Mouse (Mus musculus) G1E (cell line): ENCODE measurements at regions not wholly inside any gene's neighbourhood (a gene's known extent, or its start where the extent isn't known, plus 50 kb on each side); places are given as distances from the start of the nearest gene placed in this dataset.

Experiments
- ATAC-seq: 2 replicates; pipeline ENCODE4 v1.8.0; 2016; ENCODE audit warnings: mild to moderate bottlenecking; ENCODE audit not compliant: insufficient number of reproducible peaks, poor library complexity, low FRiP score, severe bottlenecking; ENCODE audit errors: extremely low read depth
- DNase-seq: peaks from one replicate; pipeline ENCODE4 v3.0.0; 2012; ENCODE audit warnings: low spot score
- H3K27me3 ChIP-seq: 2 replicates; pipeline ENCODE4 v1.6.1; 2012; ENCODE audit warnings: mild to moderate bottlenecking, low read length, inconsistent platforms; ENCODE audit not compliant: insufficient read depth
- H3K36me3 ChIP-seq: replicated peaks from 2 replicates; pipeline ENCODE3; 2012; ENCODE audit warnings: mild to moderate bottlenecking, inconsistent platforms
- H3K4me1 ChIP-seq: 2 replicates; pipeline ENCODE4 v1.6.1; 2012; ENCODE audit warnings: low read depth, low read length, inconsistent platforms, mixed read lengths; ENCODE audit not compliant: insufficient read depth
- H3K4me3 ChIP-seq: 2 replicates; pipeline ENCODE4 v1.5.1; 2012; ENCODE audit warnings: low read depth, mild to moderate bottlenecking, inconsistent platforms, low read length, moderate library complexity, mixed read lengths
- H3K9me3 ChIP-seq: replicated peaks from 2 replicates; pipeline ENCODE4 v1.6.1; 2012; ENCODE audit warnings: inconsistent platforms
- CTCF ChIP-seq: IDR thresholded peaks from 2 replicates; pipeline ENCODE4 v1.5.1; 2012; ENCODE audit warnings: low read depth, low read length, inconsistent platforms, mixed read lengths
- GATA1 ChIP-seq: IDR thresholded peaks from 2 replicates; pipeline ENCODE4 v1.6.1; 2012; ENCODE audit warnings: borderline replicate concordance, low read length, inconsistent platforms, mixed read lengths
- GATA2 ChIP-seq: IDR thresholded peaks from 2 replicates; pipeline ENCODE4 v1.6.1; 2012; ENCODE audit warnings: low read depth, low read length, inconsistent platforms, borderline replicate concordance
- POLR2AphosphoS5 ChIP-seq: IDR thresholded peaks from 2 replicates; pipeline ENCODE4 v1.6.1; 2012; ENCODE audit warnings: low read depth, low read length, inconsistent platforms; ENCODE audit not compliant: insufficient replicate concordance
- TAL1 ChIP-seq: conservative IDR thresholded peaks from 2 replicates; pipeline ENCODE4 v1.6.1; 2012; ENCODE audit warnings: low read depth, low read length, inconsistent platforms, mixed read lengths

- ATAC-seq = no peak
These were observed 79.6 kb upstream of the Foxn3 start for GRCm38 (mm10) chr12:99643016-99643415.

GRCm38 (mm10) chr12:99642131-99642895 lies 78.9 kb upstream of the Foxn3 start:
- TF ChIP-seq GATA2 (no peak), TAL1 (no peak), CTCF (no peak), GATA1 (no peak), POLR2AphosphoS5 (no peak)
- Histone ChIP-seq H3K4me1 (0 out of 2 replicates have a peak, but pooled peaks cover 7% of the 10 kb centered on the region), H3K27me3 (no peaks in the 10 kb centered on the region), H3K36me3 (no peaks in the 10 kb centered on the region), H3K4me3 (no peak overlapping the region), H3K9me3 (peaks cover 53% of the 10 kb centered on the region)
- DNase-seq (no peak), ATAC-seq (no peak)

More at GRCm38 (mm10) chr12:99643016-99643415, 79.6 kb upstream of the Foxn3 start:
- DNase-seq = no peak
- Histone ChIP-seq H3K27me3 (no peaks in the 10 kb centered on the region), H3K36me3 (no peaks in the 10 kb centered on the region), H3K4me3 (no peak overlapping the region), H3K9me3 (peaks cover 48% of the 10 kb centered on the region), H3K4me1 (0 out of 2 replicates have a peak, but pooled peaks cover 8% of the 10 kb centered on the region)
- TF ChIP-seq POLR2AphosphoS5 (no peak), TAL1 (no peak), CTCF (no peak), GATA1 (no peak), GATA2 (no peak)

- no peaks in the 10 kb centered on the region for H3K36me3 ChIP-seq
- no peaks in the 10 kb centered on the region for H3K4me1 ChIP-seq
- peaks cover 46% of the 10 kb centered on the region for H3K9me3 ChIP-seq
- TF ChIP-seq CTCF (no peak), GATA1 (no peak)
- H3K4me3 ChIP-seq = no peak overlapping the region
- no peaks in the 10 kb centered on the region for H3K27me3 ChIP-seq
- DNase-seq (no peak), ATAC-seq (no peak)
These were observed 77.9 kb upstream of the Foxn3 start for GRCm38 (mm10) chr12:99641278-99641677.

- Histone ChIP-seq H3K27me3 (no peaks in the 10 kb centered on the region), H3K9me3 (peaks cover 39% of the 10 kb centered on the region), H3K4me1 (no peaks in the 10 kb centered on the region), H3K36me3 (no peaks in the 10 kb centered on the region), H3K4me3 (no peak overlapping the region)
- no peak for DNase-seq
- TF ChIP-seq GATA1 (no peak), CTCF (no peak), GATA2 (no peak), TAL1 (no peak), POLR2AphosphoS5 (no peak)
- ATAC-seq = no peak
These were observed 77.1 kb upstream of the Foxn3 start for GRCm38 (mm10) chr12:99640214-99641151.

- Histone ChIP-seq H3K4me3 (no peak overlapping the region), H3K36me3 (no peaks in the 10 kb centered on the region), H3K4me1 (no peaks in the 10 kb centered on the region), H3K27me3 (no peaks in the 10 kb centered on the region), H3K9me3 (peaks cover 33% of the 10 kb centered on the region)
- ATAC-seq (no peak), DNase-seq (no peak)
- no peak for TF ChIP-seq GATA2
- no peak for TF ChIP-seq CTCF
- TF ChIP-seq TAL1 = no peak
- no peak for TF ChIP-seq GATA1
- TF ChIP-seq POLR2AphosphoS5 = no peak
These were observed 76.4 kb upstream of the Foxn3 start for GRCm38 (mm10) chr12:99639847-99640213.

- DNase-seq (no peak), ATAC-seq (no peak)
- TF ChIP-seq POLR2AphosphoS5 = no peak
- no peak for TF ChIP-seq GATA2
- TF ChIP-seq CTCF = no peak
- no peak for TF ChIP-seq GATA1
- no peak for TF ChIP-seq TAL1
- peaks cover 26% of the 10 kb centered on the region for H3K9me3 ChIP-seq
- no peak overlapping the region for H3K4me3 ChIP-seq
- no peaks in the 10 kb centered on the region for H3K27me3 ChIP-seq
- H3K36me3 ChIP-seq = no peaks in the 10 kb centered on the region
- no peaks in the 10 kb centered on the region for H3K4me1 ChIP-seq
These were observed 75.7 kb upstream of the Foxn3 start for GRCm38 (mm10) chr12:99639118-99639517.
